Mouse (Mus musculus) macrophage (primary cell): ENCODE results near the gene Hist1h2ah. TPM values are rescaled to one million over a fixed set of nuclear protein-coding genes. Genes with fewer than 3 reads are reported as not detected.
A peak's percentile ranks its signal among the peaks of the same experiment; 100 is the strongest.

Source experiments
- H3K27ac ChIP-seq: fragments of 350-480 bp; formaldehyde crosslinking; 2 replicates; pipeline ENCODE4 v1.9.0; 2021
- H3K36me3 ChIP-seq: fragments of 350-480 bp; formaldehyde crosslinking; 2 replicates; pipeline ENCODE4 v1.9.0; 2021; ENCODE audit errors: inconsistent target
- H3K4me3 ChIP-seq: fragments of 350-480 bp; formaldehyde crosslinking; 2 replicates; pipeline ENCODE4 v1.9.0; 2021; ENCODE audit errors: inconsistent target
- H3K79me2 ChIP-seq: fragments of 350-480 bp; formaldehyde crosslinking; 2 replicates; pipeline ENCODE4 v1.9.0; 2021; ENCODE audit errors: inconsistent target
- WGBS: methylation state at CpG from one replicate; pipeline ENCODE4 v1.1.7; 2026; ENCODE audit warnings: inconsistent platforms; ENCODE audit not compliant: missing documents; 5-methylcytosine and 5-hydroxymethylcytosine counted together
- polyA plus RNA-seq: library from polyadenylated mRNA; stranded (reverse); fragments of 250-400 nt; gene quantifications from 3 replicates; pipeline ENCODE4 v1.2.4, GENCODE M21; 2018; ENCODE audit warnings: inconsistent platforms

Hist1h2ah gene
- polyA plus RNA-seq, 1 experiment from 2014 or later, result not detected

GRCm38 (mm10) chr13:21993957-21994738, 41.2 kb downstream of the Hist1h2ah start:
- Histone ChIP-seq H3K4me3 (peak overlapping the region; percentile 49; the same call in 1 of the 2 replicates), H3K79me2 (no peaks in the 10 kb centered on the region), H3K27ac (no peak overlapping the region), H3K36me3 (no peaks in the 10 kb centered on the region)
- WGBS, result 12% methylated on average over 22 of the region's 22 CpGs

- Histone ChIP-seq H3K4me3 (no peak overlapping the region), H3K27ac (no peak overlapping the region), H3K79me2 (no peaks in the 10 kb centered on the region), H3K36me3 (no peaks in the 10 kb centered on the region)
- 93% methylated on average over 3 of the region's 5 CpGs for WGBS
Observed at GRCm38 (mm10) chr13:21992550-21992949, 42.8 kb downstream of the Hist1h2ah start.

Other genes with a start within 250 kb of the Hist1h2ah start
- not detected in 3 replicates for gene Hist1h2an, start 248.3 kb downstream of the Hist1h2ah start, polyA plus RNA-seq
- gene Hist1h2bp, start 248.1 kb downstream of the Hist1h2ah start, polyA plus RNA-seq, result not detected in 3 replicates
- 0.17 to 0.62 TPM in 2 of 3 replicates, not detected in the other for gene Hist1h2bq, start 225.4 kb downstream of the Hist1h2ah start, polyA plus RNA-seq
- gene Hist1h2ao, start 225.1 kb downstream of the Hist1h2ah start, polyA plus RNA-seq, result not detected in 3 replicates
- gene Hist1h4m, start 223.8 kb downstream of the Hist1h2ah start, polyA plus RNA-seq, result 1.4 TPM in 1 of 3 replicates, not detected in the others
- gene Hist1h4n, start 203.4 kb downstream of the Hist1h2ah start, polyA plus RNA-seq, result not detected in 3 replicates
- gene Hist1h2ap, start 202.1 kb downstream of the Hist1h2ah start, polyA plus RNA-seq, result 13.7 to 51.2 TPM (median 37.0 TPM) in 3 replicates
- 1.1 TPM in 1 of 3 replicates, not detected in the others for gene Hist1h2br, start 201.8 kb downstream of the Hist1h2ah start, polyA plus RNA-seq
- 0.14 TPM in 1 of 3 replicates, not detected in the others for gene Zfp184, start 90.5 kb downstream of the Hist1h2ah start, polyA plus RNA-seq
- gene Pom121l2, start 54.4 kb downstream of the Hist1h2ah start, polyA plus RNA-seq, result not detected in 3 replicates
- 0.52 to 2.6 TPM (median 1.3 TPM) in 3 replicates for gene Prss16, start 25.8 kb downstream of the Hist1h2ah start, polyA plus RNA-seq
- not detected in 3 replicates for gene Hist1h2bk, start 302 bp upstream of the Hist1h2ah start, polyA plus RNA-seq
- gene Hist1h4i, start 5.8 kb upstream of the Hist1h2ah start, polyA plus RNA-seq, result 2.6 to 11.5 TPM (median 7.3 TPM) in 3 replicates
- not detected in 3 replicates for gene Hist1h2ag, start 7.4 kb upstream of the Hist1h2ah start, polyA plus RNA-seq
- gene Hist1h2bj, start 7.6 kb upstream of the Hist1h2ah start, polyA plus RNA-seq, result not detected in 3 replicates
- not detected in 3 replicates for gene Vmn1r188, start 48.9 kb upstream of the Hist1h2ah start, polyA plus RNA-seq
- gene Vmn1r189, start 70.3 kb upstream of the Hist1h2ah start, polyA plus RNA-seq, result not detected in 3 replicates
- gene Vmn1r191, start 148.4 kb upstream of the Hist1h2ah start, polyA plus RNA-seq, result not detected in 3 replicates
- gene Vmn1r192, start 155.6 kb upstream of the Hist1h2ah start, polyA plus RNA-seq, result not detected in 3 replicates
- not detected in 3 replicates for gene Vmn1r193, start 187.6 kb upstream of the Hist1h2ah start, polyA plus RNA-seq
- not detected in 3 replicates for gene Vmn1r194, start 208.6 kb upstream of the Hist1h2ah start, polyA plus RNA-seq
- not detected in 3 replicates for gene Vmn1r195, start 235.0 kb upstream of the Hist1h2ah start, polyA plus RNA-seq